In the genomic region with DNA sequence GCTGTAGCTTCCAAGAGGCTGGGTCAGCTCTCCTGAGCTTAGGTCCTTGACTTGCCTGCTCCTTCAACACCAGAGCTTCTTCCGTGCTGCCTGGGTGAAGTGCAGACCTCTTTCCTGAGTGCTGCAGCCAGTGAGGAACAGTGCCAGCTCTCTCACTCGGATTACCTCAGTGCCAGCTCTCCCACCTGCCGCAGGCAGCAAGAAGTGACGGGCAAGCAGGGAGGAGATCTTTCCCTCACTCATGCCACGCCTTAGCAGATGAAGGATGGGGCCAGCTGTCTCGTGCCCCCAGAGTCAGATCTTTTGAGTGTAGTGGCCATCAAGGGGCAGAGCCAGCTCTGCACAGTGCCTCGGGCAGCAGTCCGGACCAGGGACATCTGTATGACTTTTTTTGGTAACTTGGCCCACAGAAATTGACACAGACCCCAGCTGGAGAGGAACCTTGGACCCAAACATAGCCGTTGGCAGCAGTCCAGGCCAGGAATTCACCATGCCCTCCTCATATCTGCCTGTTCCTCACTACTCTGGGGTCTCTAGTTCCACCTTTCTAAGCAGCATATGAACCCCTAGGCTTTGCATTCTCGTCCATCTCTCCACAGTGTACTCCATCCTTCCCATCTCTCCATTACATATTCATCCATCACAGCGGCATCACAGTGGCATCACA, we compare ENCODE assay signal across 22 mouse cellular contexts.
DNase-seq lines count a peak whose midpoint lies in the region; ATAC-seq and TF ChIP-seq lines count a peak whose summit lies in the region.
"Had no signal": no experiment of that assay in that cellular context is flagged by ENCODE, and none has a peak within 500 bp of the region (broad histone marks: within the 10 kb centered on the region; RNA-seq: fewer than 3 reads in every experiment).

No protein-coding gene starts in this region.

- no peak overlapping the region for H3K27ac ChIP-seq in testis, adult 2 months (ENCODE audit: control insufficient read depth, insufficient read depth, low read depth, low read length)
- H3K27ac ChIP-seq: embryonic facial prominence, embryonic 15.5 days; forebrain, embryonic 10.5 days; heart, adult 2 months; hindbrain, embryonic 12.5 days; intestine, embryonic 15.5 days; layer of hippocampus, adult 2 months; limb, embryonic 12.5 days; liver, embryonic 13.5 days; stomach, embryonic 15.5 days had no signal

- H3K27me3 ChIP-seq in testis, adult 2 months (ENCODE audit: control insufficient read depth, insufficient read depth, low read length) = no peaks in the 10 kb centered on the region
- H3K27me3 ChIP-seq: embryonic facial prominence, embryonic 15.5 days; hindbrain, embryonic 12.5 days; intestine, embryonic 15.5 days; limb, embryonic 12.5 days; liver, embryonic 13.5 days; stomach, embryonic 15.5 days had no signal

- H3K36me3 ChIP-seq in testis, adult 2 months (ENCODE audit: control insufficient read depth, insufficient read depth, low read length) = no peaks in the 10 kb centered on the region
- H3K36me3 ChIP-seq: embryonic facial prominence, embryonic 15.5 days; forebrain, embryonic 10.5 days; hindbrain, embryonic 12.5 days; intestine, embryonic 15.5 days; limb, embryonic 12.5 days; liver, embryonic 13.5 days; stomach, embryonic 15.5 days had no signal

- TF ChIP-seq POLR2A in testis, adult 2 months (IDR thresholded peaks at IDR 0.05; ENCODE audit: control insufficient read depth, low read depth, low read length) = no peak

- H3K4me1 ChIP-seq in testis, adult 2 months (ENCODE audit: control insufficient read depth, insufficient read depth, low read length) = no peaks in the 10 kb centered on the region
- H3K4me1 ChIP-seq: embryonic facial prominence, embryonic 15.5 days; forebrain, embryonic 10.5 days; hindbrain, embryonic 12.5 days; intestine, embryonic 15.5 days; limb, embryonic 12.5 days; liver, embryonic 13.5 days; stomach, embryonic 15.5 days had no signal

- peak overlapping the region; percentile 28 for H3K4me3 ChIP-seq in testis, adult 2 months (ENCODE audit: control insufficient read depth, low read depth, low read length)
- H3K4me3 ChIP-seq: embryonic facial prominence, embryonic 15.5 days; forebrain, embryonic 10.5 days; heart, adult 2 months; hindbrain, embryonic 12.5 days; intestine, embryonic 15.5 days; layer of hippocampus, adult 2 months; limb, embryonic 12.5 days; liver, embryonic 13.5 days; stomach, embryonic 15.5 days had no signal

- DNase-seq in kidney, postnatal 10 days = peak; percentile 4
- no peak for DNase-seq in kidney, adult 11 months
- no peak for DNase-seq in testis, postnatal 14 days (ENCODE audit: low spot score)
- DNase-seq in cerebellum, adult 9-11 months = peak; percentile 87
- no peak for DNase-seq in urinary bladder, postnatal 4 days (ENCODE audit: low spot score in 2 of 2)
- no peak for DNase-seq in c-Kit-positive CD71-positive TER-119-positive erythroid progenitor cells, embryonic 14.5 days (ENCODE audit: low spot score)
- DNase-seq: adrenal gland, adult 8-10 months; embryo, embryonic 11 days; heart, adult 2 months; liver, embryonic 13.5 days; lung, postnatal 14 days; spleen, adult 18-20 months; thymus, postnatal 25 days had no signal

- no peak for TF ChIP-seq CTCF in testis, adult 2 months (IDR thresholded peaks at IDR 0.05; ENCODE audit: control insufficient read depth, insufficient read depth, insufficient replicate concordance, low read depth, low read length)

- ATAC-seq in granulocyte monocyte progenitor cell, adult 5-6 weeks (replicated peaks; ENCODE audit: poor library complexity, severe bottlenecking) = no peak
- ATAC-seq: intestine, embryonic 15.5 days had no signal

Comparison
In these comparisons a context has a peak if more than half of its experiments do, and no peak if none do; other contexts are left out.
1. DNase-seq: peak in kidney, postnatal 10 days (single experiment) and cerebellum, adult 9-11 months (single experiment); none in kidney, adult 11 months (single experiment), testis, postnatal 14 days (single experiment), urinary bladder, postnatal 4 days (0 of 2) and c-Kit-positive CD71-positive TER-119-positive erythroid progenitor cells, embryonic 14.5 days (single experiment).